Mouse (Mus musculus): ENCODE results near the gene Zfp114.

DNA sequence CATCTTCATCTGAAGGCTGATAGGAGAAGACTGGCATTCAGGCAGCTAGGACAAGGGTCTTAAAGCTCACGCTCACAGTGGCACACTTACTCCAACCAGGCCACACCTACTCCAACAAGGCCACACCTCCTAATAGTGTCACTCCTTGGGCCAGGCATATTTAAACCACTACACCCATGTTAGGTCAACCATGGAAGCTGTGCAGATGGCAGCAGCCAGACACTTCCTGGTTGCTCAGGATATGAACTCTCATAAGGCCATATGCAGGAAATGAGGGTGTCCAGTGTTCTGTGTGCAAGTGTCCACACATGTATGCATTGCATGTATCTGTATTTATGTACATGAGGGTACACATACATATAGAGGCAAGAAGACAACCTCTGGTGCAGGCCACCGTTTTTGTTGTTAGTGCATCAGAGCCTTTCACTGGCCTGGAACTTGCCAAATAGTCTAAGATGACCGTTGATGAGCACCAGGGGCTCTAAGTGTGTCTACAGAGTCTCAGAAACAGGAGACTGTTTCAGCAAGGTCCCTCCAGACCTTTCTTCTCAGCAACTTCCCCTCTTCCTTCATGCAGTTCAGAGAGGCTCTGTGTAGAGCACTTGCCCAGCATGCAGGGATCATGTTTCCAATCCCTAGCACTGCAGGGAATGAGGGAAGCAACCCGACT, 14.2 kb downstream of the Zfp114 start:
- TF ChIP-seq MYC (IDR thresholded peaks at IDR 0.05; ENCODE audit: low read depth, low read length) (no peak), POLR2A (IDR thresholded peaks at IDR 0.05; ENCODE audit: control insufficient read depth in 1 of 2, insufficient read depth in 1 of 2, low read depth in 1 of 2, low read length in 2 of 2, poor library complexity in 1 of 2) (no peak), CTCF (IDR thresholded peaks at IDR 0.05 in 2 of 3, conservative IDR thresholded peaks at IDR 0.05 in 1 of 3; ENCODE audit: control insufficient read depth in 1 of 3, insufficient read depth in 1 of 3, low read depth in 2 of 3, low read length in 3 of 3, poor library complexity in 1 of 3, severe bottlenecking in 1 of 3) (no peak), GABPA (IDR thresholded peaks at IDR 0.05; ENCODE audit: low read depth, low read length) (no peak), RAD21 (IDR thresholded peaks at IDR 0.05; ENCODE audit: low read depth, low read length) (no peak), ZKSCAN1 (IDR thresholded peaks at IDR 0.05; ENCODE audit: low read depth, low read length) (no peak), MEF2A (IDR thresholded peaks at IDR 0.05; ENCODE audit: extremely low read depth, insufficient replicate concordance, low read depth, low read length, poor library complexity, severe bottlenecking) (no peak), TAL1 (IDR thresholded peaks at IDR 0.05; ENCODE audit: low read length) (no peak)

Data from MEL (cell line).